Mouse (Mus musculus): ENCODE data around the gene Nek6. TPM values are rescaled to one million over a fixed set of nuclear protein-coding genes. Genes with fewer than 3 reads are reported as not detected.

Gene Nek6
- total RNA-seq, 2 experiments from 2014 or later, result 7.9 to 9.1 TPM

DNA sequence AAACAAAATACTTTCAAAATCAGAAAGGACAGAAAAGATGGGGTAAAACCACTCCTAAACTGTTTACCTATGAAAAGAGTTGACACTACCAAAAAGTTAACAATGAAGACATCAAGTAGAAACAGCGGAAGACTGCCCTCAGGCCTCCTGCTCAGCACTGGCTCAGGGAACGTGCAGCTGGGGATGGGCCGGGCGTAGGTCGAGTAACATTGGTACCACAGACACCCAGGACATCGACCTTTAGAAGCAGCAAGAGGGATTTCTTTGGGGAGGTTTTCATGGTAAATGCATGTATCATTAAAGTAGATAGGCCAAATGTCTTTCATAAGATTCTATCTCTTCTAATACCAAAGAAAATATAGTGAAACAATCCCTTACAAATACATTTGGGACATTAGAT lies 101.2 kb downstream of the Nek6 start:
- intact Hi-C loops (cut with DNase I), result no loop called here
- no peak for DNase-seq

DNA sequence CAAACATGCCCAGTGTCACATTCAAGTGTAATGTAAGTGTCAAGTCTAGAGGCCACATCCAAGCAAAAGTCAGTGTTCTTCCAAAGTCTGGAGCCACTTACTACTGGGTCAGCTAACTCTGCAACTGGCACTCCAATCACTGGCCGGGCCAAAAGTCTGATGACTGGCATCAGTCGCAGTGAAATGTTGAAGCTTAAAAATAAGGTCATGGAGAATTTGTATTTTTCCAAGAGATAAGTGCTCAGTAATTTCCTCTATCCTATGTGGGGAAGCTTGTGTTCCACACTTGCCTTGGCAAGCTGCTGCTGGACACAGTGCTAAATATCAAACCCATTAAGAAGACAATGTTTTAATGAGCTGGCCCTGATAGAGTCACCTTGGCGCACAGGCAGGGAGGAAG lies 102.1 kb downstream of the Nek6 start:
- intact Hi-C loops (cut with DNase I), result no loop called here
- no peak for DNase-seq

DNA sequence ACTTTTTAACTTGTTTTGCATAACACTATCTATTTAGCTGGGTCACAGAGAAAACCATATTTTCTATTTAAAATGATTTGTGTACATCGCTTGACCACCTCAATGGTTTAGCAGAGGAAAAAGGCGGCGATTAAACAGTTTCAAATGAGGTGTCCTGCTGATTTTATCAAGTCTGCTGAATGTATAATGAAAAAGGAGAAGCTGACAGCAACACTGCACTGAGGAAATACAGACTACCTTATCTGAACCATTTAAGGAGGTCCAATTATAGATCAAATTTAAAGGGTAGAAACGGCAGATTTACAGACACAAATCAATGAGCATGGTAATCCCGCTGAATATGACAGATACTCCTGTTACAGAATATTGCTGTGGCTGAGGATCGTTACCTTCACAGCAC lies 103.0 kb downstream of the Nek6 start:
- intact Hi-C loops (cut with DNase I), result no loop called here
- no peak for DNase-seq

GRCm38 (mm10) chr2:38616072-38616471 lies 104.6 kb downstream of the Nek6 start:
- intact Hi-C loops (cut with DNase I), result no loop called here
- peak; percentile 35 to 44 for DNase-seq

- intact Hi-C loops (cut with DNase I), result no loop called here
- DNase-seq, result no peak
Measured at GRCm38 (mm10) chr2:38616956-38617872, 105.8 kb downstream of the Nek6 start.

GRCm38 (mm10) chr2:38619777-38620176 lies 108.3 kb downstream of the Nek6 start:
- intact Hi-C loops (cut with DNase I), result no loop called here
- no peak for DNase-seq

DNA sequence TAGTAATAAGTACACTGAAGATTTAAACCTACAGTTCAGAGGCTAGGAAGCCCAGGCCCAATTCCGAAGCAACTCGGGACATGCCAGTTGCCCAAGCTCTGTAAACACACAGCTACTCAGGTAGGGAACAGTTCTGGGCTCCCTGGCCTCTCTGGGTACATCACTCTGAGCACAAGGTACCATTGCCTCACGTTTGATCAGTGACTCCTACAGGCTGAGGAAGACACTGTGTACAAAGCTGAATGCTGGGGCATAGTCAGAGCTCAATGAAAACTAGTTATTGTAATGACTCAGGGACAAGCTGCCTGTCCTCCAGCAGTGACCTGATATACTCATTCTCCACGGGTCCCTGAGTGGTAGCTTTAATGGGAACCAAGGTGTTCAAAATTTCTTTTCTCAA lies 109.6 kb downstream of the Nek6 start:
- no peak for DNase-seq
- intact Hi-C loops (cut with DNase I), result no loop called here

GRCm38 (mm10) chr2:38621610-38622021 lies 110.2 kb downstream of the Nek6 start:
- intact Hi-C loops (cut with DNase I), result no loop called here
- DNase-seq, result no peak

GRCm38 (mm10) chr2:38623411-38623810 lies 112.0 kb downstream of the Nek6 start:
- intact Hi-C loops (cut with DNase I), result no loop called here
- no peak for DNase-seq

- DNase-seq, result no peak
- intact Hi-C loops (cut with DNase I), result no loop called here
Measured at GRCm38 (mm10) chr2:38623821-38624590, 112.6 kb downstream of the Nek6 start.

DNA sequence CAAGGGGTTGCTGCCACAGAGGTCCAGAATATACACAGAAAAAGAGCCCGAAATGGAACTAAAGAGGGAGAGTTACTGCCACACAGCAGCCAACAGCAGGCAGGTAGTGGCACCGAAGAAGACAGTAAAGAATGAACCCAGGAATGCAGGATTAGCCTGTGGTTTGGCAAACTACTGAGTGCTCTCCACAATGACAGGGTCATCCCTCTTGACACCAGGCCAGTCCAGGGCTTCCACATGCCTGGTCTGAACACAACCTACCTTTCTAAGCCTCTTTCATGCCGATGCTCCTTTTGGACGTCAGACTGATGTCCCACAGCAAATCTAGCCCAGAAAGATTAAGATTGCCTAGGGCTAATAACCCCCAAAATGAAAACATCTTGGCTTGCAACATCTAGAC lies 117.4 kb downstream of the Nek6 start:
- DNase-seq, result no peak
- intact Hi-C loops (cut with DNase I), result no loop called here

- intact Hi-C loops (cut with DNase I), result no loop called here
- no peak for DNase-seq
Measured at GRCm38 (mm10) chr2:38629451-38629850, 118.0 kb downstream of the Nek6 start.

GRCm38 (mm10) chr2:38630574-38630973 lies 119.1 kb downstream of the Nek6 start:
- intact Hi-C loops (cut with DNase I), result no loop called here
- no peak for DNase-seq

DNA sequence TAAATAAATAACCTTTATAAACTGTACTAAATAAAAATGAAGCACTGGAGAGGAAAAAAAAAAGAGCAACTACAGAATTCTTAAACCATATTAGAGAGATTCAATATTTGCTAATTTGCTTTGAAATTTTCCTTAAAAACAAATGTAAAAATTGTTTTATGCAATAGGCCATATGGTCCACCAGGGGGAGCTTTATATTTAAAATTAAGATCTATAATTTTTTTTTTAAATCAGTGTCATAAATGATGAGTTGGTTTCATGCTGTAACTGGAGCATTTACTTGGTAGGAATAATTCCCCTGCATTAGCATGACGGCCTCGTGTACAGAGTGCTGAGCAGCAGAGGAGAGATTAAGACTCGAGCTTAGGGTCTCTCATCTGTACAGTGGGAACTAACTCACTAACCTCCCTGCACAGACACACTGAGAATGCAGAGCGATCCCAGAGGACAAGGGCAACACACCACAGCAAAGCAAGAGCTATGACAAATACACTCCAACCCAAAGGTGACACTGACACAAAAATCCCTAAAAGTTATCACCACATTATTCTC lies 126.3 kb downstream of the Nek6 start:
- intact Hi-C loops (cut with DNase I), result loop anchor here (2.0 kb wide), 1 partner anchor 101 kb away; no protein-coding TSS in a partner anchor
- no peak for DNase-seq

DNA sequence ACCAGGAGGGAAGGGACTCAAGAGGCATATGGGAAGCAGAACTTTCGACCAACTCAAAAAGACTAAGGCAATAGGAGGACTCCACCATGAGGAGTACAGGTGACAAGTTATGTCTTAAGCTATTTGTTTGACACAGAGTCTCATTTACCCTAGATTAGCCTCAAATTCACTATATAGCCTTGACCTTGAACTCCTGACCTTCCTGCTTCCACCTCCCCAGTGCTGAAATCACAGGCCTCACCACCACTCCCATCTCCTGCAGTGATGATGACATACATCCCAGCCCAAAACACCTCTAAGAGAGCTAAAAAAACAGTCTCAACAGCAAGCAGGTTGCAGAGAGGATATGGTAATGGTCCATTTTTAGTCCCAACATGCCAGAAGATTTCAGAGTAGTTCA lies 130.3 kb downstream of the Nek6 start:
- DNase-seq, result no peak
- intact Hi-C loops (cut with DNase I), result no loop called here

DNA sequence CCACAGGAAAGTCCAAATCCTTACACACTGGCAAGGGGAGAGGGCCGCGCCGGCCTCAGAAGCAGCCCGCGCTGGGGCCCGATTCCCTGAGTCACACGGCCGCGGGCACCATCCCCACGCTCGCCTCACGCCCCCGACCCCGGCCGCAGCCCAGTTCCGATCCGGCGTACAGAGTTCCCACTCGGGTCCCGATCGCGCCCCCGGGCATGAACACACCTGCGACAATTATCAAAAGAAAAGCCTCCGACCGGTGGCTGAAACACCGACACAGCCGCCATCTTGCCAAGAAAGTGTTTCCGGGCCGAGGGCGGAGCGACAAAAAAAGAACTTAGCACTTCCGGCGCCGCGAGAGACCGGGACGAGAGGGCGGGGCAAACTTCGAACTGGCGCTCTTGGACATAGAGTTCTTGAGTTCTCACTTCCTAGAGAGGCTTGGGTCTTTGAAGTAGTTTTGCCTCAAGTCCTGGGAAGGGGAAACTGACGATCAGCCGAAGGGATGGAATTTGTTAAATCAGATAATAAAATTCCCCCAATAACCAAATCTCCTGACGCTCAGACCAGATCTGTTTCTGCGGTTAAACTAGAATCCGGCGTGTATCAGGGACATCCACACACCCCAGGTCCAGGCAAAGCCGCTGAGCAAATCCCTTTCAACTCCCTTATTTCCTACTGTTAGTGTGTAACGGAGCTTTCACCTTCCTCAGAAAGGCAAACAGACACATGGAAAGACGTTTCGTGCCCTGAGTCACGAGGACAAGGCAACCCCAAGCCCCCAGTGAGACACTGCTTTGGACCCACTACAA lies 132.4 kb downstream of the Nek6 start, which contains the start of gene Psmb7:
Gene Psmb7 (minus strand): TSS at position 463 of the 803 bp plus-strand sequence.
- intact Hi-C loops (cut with DNase I), result no loop called here
- peak; percentile 86 to 90 for DNase-seq
